In genomic region chr2:18943930-18944329, GRCm38 (mm10) we compare ENCODE assay signal across 10 mouse cellular contexts. TPM values are rescaled to one million over a fixed set of nuclear protein-coding genes. Genes with fewer than 3 reads are reported as not detected.
DNase-seq lines count a peak whose midpoint lies in the region; ATAC-seq lines count a peak whose summit lies in the region.
"Had no signal": no experiment of that assay in that cellular context is flagged by ENCODE, and none has a peak within 500 bp of the region (broad histone marks: within the 10 kb centered on the region; RNA-seq: fewer than 3 reads in every experiment).

No protein-coding gene starts in this region.

- intact Hi-C loops in heart, postnatal 36 days (cut with DNase I) = no loop called here

- H3K4me2 ChIP-seq in kidney, embryonic 14.5 days (replicated peaks; ENCODE audit: low read depth, low read length) = no peak overlapping the region
- H3K4me2 ChIP-seq: neural tube, embryonic 15.5 days had no signal

- H3K9me3 ChIP-seq in kidney, embryonic 14.5 days (ENCODE audit: control insufficient read depth, low read length) = no peaks in the 10 kb centered on the region
- H3K9me3 ChIP-seq: neural tube, embryonic 15.5 days had no signal

- no peaks in the 10 kb centered on the region for H3K36me3 ChIP-seq in kidney, embryonic 14.5 days (ENCODE audit: control insufficient read depth, insufficient read depth, low read length)
- H3K36me3 ChIP-seq: neural tube, embryonic 15.5 days had no signal

- no peak for ATAC-seq in kidney, embryonic 14.5 days (ENCODE audit: low FRiP score, low TSS enrichment)

- H3K27me3 ChIP-seq in kidney, embryonic 14.5 days (ENCODE audit: control insufficient read depth, insufficient read depth, low read length) = no peaks in the 10 kb centered on the region
- H3K27me3 ChIP-seq: neural tube, embryonic 15.5 days had no signal

- H3K4me1 ChIP-seq in kidney, embryonic 14.5 days (ENCODE audit: control insufficient read depth, insufficient read depth, low read length) = peaks cover 17% of the 10 kb centered on the region

- DNase-seq in heart, adult 18-20 months = peak; percentile 50 to 70
- no peak for DNase-seq in heart, postnatal 36 days
- peak; percentile 55 to 71 for DNase-seq in heart, adult 9 months (ENCODE audit: low spot score in 2 of 2)
- peak; percentile 54 for DNase-seq in lung, postnatal 14 days
- DNase-seq in right cerebral cortex, postnatal 14 days = no peak
- DNase-seq in layer of hippocampus, postnatal 36 days = no peak
- DNase-seq in spleen, adult 12 weeks (ENCODE audit: low spot score) = no peak

- 73% methylated on average over 2 of the region's 2 CpGs for WGBS in kidney, embryonic 14.5 days

- H3K9ac ChIP-seq in kidney, embryonic 14.5 days (ENCODE audit: low read depth, low read length) = no peak overlapping the region
- H3K9ac ChIP-seq: neural tube, embryonic 15.5 days had no signal

- no peak overlapping the region for H3K4me3 ChIP-seq in kidney, embryonic 14.5 days (ENCODE audit: low read length)
- H3K4me3 ChIP-seq: erythroblast, embryonic 14.5 days; neural tube, embryonic 15.5 days had no signal

- peak overlapping the region; percentile 51; the same call in 1 of the 2 replicates for H3K27ac ChIP-seq in kidney, embryonic 14.5 days (ENCODE audit: low read depth, low read length)
- H3K27ac ChIP-seq: neural tube, embryonic 15.5 days had no signal

RNA-seq across cellular contexts. Expression of gene Pip4k2a, which starts 54.0 kb away (rescaled TPM):
- 1 to 10 TPM; 6.3 to 7.7 TPM for total RNA-seq in heart, adult 18-20 months (2021)
- 1 to 10 TPM; 8.0 to 8.6 TPM for total RNA-seq in heart, postnatal 36 days (2021)
- 10.1 and 14.3 TPM in 2 replicates for polyA plus RNA-seq in kidney, embryonic 14.5 days (2014; fragmentation: Nextera tagmentation; extraction: Ambion mirVana)
- total RNA-seq in layer of hippocampus, postnatal 36 days (2021) = 10 to 100 TPM; 57.2 to 57.6 TPM

RNA-seq across cellular contexts. Expression of gene 4930426L09Rik, which starts 54.2 kb away (rescaled TPM):
- total RNA-seq in heart, adult 18-20 months (2021) = not detected
- under 1 TPM in 1 of 2 experiments, not detected in 1; 0.19 TPM for total RNA-seq in heart, postnatal 36 days (2021)
- polyA plus RNA-seq in kidney, embryonic 14.5 days (2014; fragmentation: Nextera tagmentation; extraction: Ambion mirVana) = 0.21 and 0.47 TPM in 2 replicates
- 1 to 10 TPM in 1 of 2 experiments, under 1 TPM in 1; 0.77 to 1.2 TPM for total RNA-seq in layer of hippocampus, postnatal 36 days (2021)
- polyA plus RNA-seq: erythroblast, embryonic 14.5 days had no signal

Comparison
In these comparisons a context has a peak if more than half of its experiments do, and no peak if none do; other contexts are left out.
1. DNase-seq: peak in heart, adult 18-20 months (2 of 2), heart, adult 9 months (2 of 2) and lung, postnatal 14 days (single experiment); none in heart, postnatal 36 days (0 of 2), right cerebral cortex, postnatal 14 days (single experiment), layer of hippocampus, postnatal 36 days (0 of 2) and spleen, adult 12 weeks (single experiment).
2. RNA of gene Pip4k2a, which starts 54.0 kb away (total RNA-seq): 57.2 to 57.6 TPM in layer of hippocampus, postnatal 36 days; 8.0 to 8.6 TPM in heart, postnatal 36 days and 6.3 to 7.7 TPM in heart, adult 18-20 months; every median in the first group is over 4 times any median in the second.